Mouse (Mus musculus) megakaryocyte, embryonic 14.5 days (primary cell): ENCODE results near the gene Srsf11.

ENCODE experiments used
- FLI1 ChIP-seq: IDR thresholded peaks from 2 replicates; pipeline ENCODE4 v1.6.1; 2012; ENCODE audit warnings: low read length, inconsistent platforms, mixed read lengths
- GATA1 ChIP-seq: IDR thresholded peaks from 3 replicates; pipeline ENCODE4 v1.6.1; 2012; ENCODE audit warnings: mixed read lengths, low read length, inconsistent platforms, borderline replicate concordance

- TF ChIP-seq GATA1 (no peak), FLI1 (no peak)
Measured at GRCm38 (mm10) chr3:158076685-158077379, 40.4 kb upstream of the Srsf11 start.
